Mouse (Mus musculus) heart, postnatal 4 days (tissue): ENCODE measurements at regions not wholly inside any gene's neighbourhood (a gene's known extent, or its start where the extent isn't known, plus 50 kb on each side); places are given as distances from the start of the nearest gene placed in this dataset.
A peak's percentile ranks its signal among the peaks of the same experiment; 100 is the strongest.

Experiments
- DNase-seq: peaks from one replicate; pipeline ENCODE4 v3.0.0; 2021

- DNase-seq, result no peak
Observed at GRCm38 (mm10) chr2:128306693-128307092, 180.9 kb downstream of the Bcl2l11 start.

GRCm38 (mm10) chr2:128309541-128310030, 183.7 kb downstream of the Bcl2l11 start:
- no peak for DNase-seq

- peak; percentile 92 for DNase-seq
Observed at GRCm38 (mm10) chr2:128310081-128310480, 184.2 kb downstream of the Bcl2l11 start.

- DNase-seq, result peak; percentile 88
Observed at GRCm38 (mm10) chr2:128312084-128312594, 186.3 kb downstream of the Bcl2l11 start.

GRCm38 (mm10) chr2:128312659-128313581, 187.1 kb downstream of the Bcl2l11 start:
- peak; percentile 62 for DNase-seq

GRCm38 (mm10) chr2:128313582-128313918, 187.7 kb downstream of the Bcl2l11 start:
- DNase-seq, result no peak

GRCm38 (mm10) chr2:128313948-128314347, 188.1 kb downstream of the Bcl2l11 start:
- no peak for DNase-seq

GRCm38 (mm10) chr2:128316516-128316915, 190.7 kb downstream of the Bcl2l11 start:
- no peak for DNase-seq

- no peak for DNase-seq
Observed at GRCm38 (mm10) chr2:128318266-128318665, 192.4 kb downstream of the Bcl2l11 start.

- peak; percentile 53 for DNase-seq
Observed at GRCm38 (mm10) chr2:128318956-128319355, 193.1 kb downstream of the Bcl2l11 start.

GRCm38 (mm10) chr2:128321475-128321874, 195.6 kb downstream of the Bcl2l11 start:
- DNase-seq, result peak; percentile 74

- peak; percentile 81 for DNase-seq
Observed at GRCm38 (mm10) chr2:128324256-128325096, 198.6 kb downstream of the Bcl2l11 start.

GRCm38 (mm10) chr2:128325097-128325421, 199.2 kb downstream of the Bcl2l11 start:
- DNase-seq, result no peak

GRCm38 (mm10) chr2:128325456-128325855, 199.6 kb downstream of the Bcl2l11 start:
- DNase-seq, result no peak

GRCm38 (mm10) chr2:128330833-128331232, 205.0 kb downstream of the Bcl2l11 start:
- no peak for DNase-seq

GRCm38 (mm10) chr2:128331275-128331674, 205.4 kb downstream of the Bcl2l11 start:
- DNase-seq, result no peak

- no peak for DNase-seq
Observed at GRCm38 (mm10) chr2:128331681-128332080, 205.8 kb downstream of the Bcl2l11 start.

- DNase-seq, result no peak
Observed at GRCm38 (mm10) chr2:128333401-128334142, 207.7 kb downstream of the Bcl2l11 start.

GRCm38 (mm10) chr2:128334143-128334470, 208.3 kb downstream of the Bcl2l11 start:
- DNase-seq, result no peak

GRCm38 (mm10) chr2:128334757-128335500, 209.1 kb downstream of the Bcl2l11 start:
- DNase-seq, result no peak

- no peak for DNase-seq
Observed at GRCm38 (mm10) chr2:128337192-128337591, 211.4 kb downstream of the Bcl2l11 start.

GRCm38 (mm10) chr2:128337791-128338190, 212.0 kb downstream of the Bcl2l11 start:
- no peak for DNase-seq
